Mouse (Mus musculus) small intestine, adult 2 months (tissue): ENCODE measurements around the gene Kcnj10.

ENCODE experiments used
- CTCF ChIP-seq: fragments of 200-500 bp; IDR thresholded peaks from 2 replicates; pipeline ENCODE4 v1.5.1; 2012; ENCODE audit warnings: low read depth, mild to moderate bottlenecking, control low read depth, inconsistent platforms, low read length, moderate library complexity, mixed read lengths; ENCODE audit not compliant: insufficient replicate concordance, insufficient read length; ENCODE audit errors: extremely low read depth
- POLR2A ChIP-seq: fragments of 200-500 bp; IDR thresholded peaks from 2 replicates; pipeline ENCODE4 v1.6.1; 2012; ENCODE audit warnings: low read depth, mild to moderate bottlenecking, control low read depth, inconsistent platforms, low read length, moderate library complexity

- TF ChIP-seq CTCF (no peak), POLR2A (no peak)
Measured at GRCm38 (mm10) chr1:172390769-172391168, 49.8 kb downstream of the Kcnj10 start.
